Mouse (Mus musculus): ENCODE measurements around the gene Mycbpap. TPM values are rescaled to one million over a fixed set of nuclear protein-coding genes. Genes with fewer than 3 reads are reported as not detected.
A peak's percentile ranks its signal among the peaks of the same experiment; 100 is the strongest.

The Mycbpap gene
- polyA plus RNA-seq, 1 experiment, result 3.6 TPM

DNA sequence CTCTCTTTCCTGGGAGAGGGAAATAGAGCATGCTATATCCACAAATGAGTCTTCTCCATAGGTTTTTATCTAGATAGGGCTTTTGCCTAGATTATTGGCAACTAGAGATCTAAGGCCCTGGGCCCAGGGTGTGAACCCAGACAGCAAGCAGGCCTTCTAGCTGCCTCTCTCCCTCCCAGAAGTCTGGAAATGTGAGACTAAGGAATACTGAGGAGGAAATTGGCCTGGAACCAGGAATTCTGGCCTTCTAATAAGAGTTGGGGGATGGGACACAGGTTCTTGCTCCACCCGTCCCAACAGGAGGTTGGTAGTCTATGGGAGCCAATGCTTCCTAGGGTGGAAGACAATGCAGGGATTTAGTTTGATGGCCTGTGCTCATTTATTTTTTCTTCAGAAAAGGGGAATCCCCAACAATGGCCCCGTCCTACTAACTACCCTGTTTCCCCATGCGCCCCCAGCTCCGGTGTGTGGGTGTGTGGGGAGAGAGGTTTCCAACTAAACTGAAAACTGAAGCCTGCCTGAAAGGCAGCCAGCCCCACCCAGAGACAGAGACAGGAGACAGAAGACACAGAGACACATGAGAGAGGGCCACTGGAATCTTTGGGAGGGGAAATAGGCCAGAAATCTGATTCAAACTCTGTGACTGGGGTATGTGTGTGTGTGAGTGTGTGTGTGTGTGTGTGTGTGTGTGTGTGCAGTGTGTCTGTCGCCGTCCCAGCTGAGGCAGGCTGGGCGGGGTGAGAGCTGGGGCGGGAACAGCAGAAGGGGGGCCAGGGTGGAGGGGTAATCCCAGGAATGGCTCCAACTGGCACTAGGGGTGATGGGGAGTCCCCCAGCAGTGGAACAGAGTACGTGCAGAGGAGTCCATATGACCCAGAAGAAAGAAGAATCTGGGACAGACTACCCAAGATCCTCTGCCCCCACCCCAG, 52.1 kb downstream of the Mycbpap start:
- H3K4me3 ChIP-seq (replicated peaks; ENCODE audit: insufficient read depth, low read depth, low read length), result no peak overlapping the region
- 60% methylated on average over 9 of the region's 9 CpGs for WGBS
- peak overlapping the region; percentile 44; the same call in 1 of the 2 replicates for H3K27ac ChIP-seq (ENCODE audit: insufficient read depth, low read length)

DNA sequence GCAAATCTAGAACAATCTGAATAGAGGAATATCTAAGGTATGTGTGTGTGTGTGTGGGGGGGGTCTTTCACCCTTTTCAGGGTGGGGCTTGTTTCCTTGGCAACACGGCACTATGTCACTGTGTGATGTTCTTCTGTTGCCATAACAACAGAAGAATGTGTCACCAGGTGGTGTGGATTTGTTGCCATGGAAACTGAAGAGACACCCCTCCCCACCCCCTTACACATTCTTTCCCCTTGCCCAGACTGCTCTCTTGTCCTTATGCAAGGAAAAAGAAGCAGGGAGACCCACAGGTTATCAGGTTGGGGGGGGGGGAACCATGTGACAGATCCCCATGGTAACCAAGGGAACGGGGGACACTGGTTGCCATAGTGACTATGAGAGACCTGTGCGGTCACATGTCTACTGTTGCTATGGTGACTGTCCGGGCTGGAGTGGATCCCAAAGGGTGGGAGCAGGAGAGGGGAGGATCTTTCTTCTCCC, 52.9 kb downstream of the Mycbpap start:
- WGBS, result 18% methylated on average over 4 of the region's 4 CpGs
- Histone ChIP-seq H3K27ac (ENCODE audit: insufficient read depth, low read length) (no peak overlapping the region), H3K27me3 (ENCODE audit: control insufficient read depth, insufficient read depth, low read length) (no peaks in the 10 kb centered on the region; the same call in 1 of the 2 replicates), H3K4me1 (ENCODE audit: control insufficient read depth, insufficient read depth, low read length) (peaks cover 10% of the 10 kb centered on the region), H3K4me3 (replicated peaks; ENCODE audit: insufficient read depth, low read depth, low read length) (no peak overlapping the region)
- no peak for TF ChIP-seq POLR2A (IDR thresholded peaks at IDR 0.05; ENCODE audit: borderline replicate concordance, insufficient read depth, low read length)
- TF ChIP-seq CTCF (IDR thresholded peaks at IDR 0.05; ENCODE audit: borderline replicate concordance, insufficient read depth, low read depth, low read length), result no peak
- DNase-seq, result peak; percentile 55 to 63

More for the DNA sequence above, 52.1 kb downstream of the Mycbpap start:
- H3K27me3 ChIP-seq (ENCODE audit: control insufficient read depth, insufficient read depth, low read length), result no peaks in the 10 kb centered on the region; the same call in 1 of the 2 replicates
- H3K4me1 ChIP-seq (ENCODE audit: control insufficient read depth, insufficient read depth, low read length), result peaks cover 10% of the 10 kb centered on the region
- DNase-seq, result no peak
- TF ChIP-seq POLR2A (IDR thresholded peaks at IDR 0.05; ENCODE audit: borderline replicate concordance, insufficient read depth, low read length) (no peak), CTCF (IDR thresholded peaks at IDR 0.05; ENCODE audit: borderline replicate concordance, insufficient read depth, low read depth, low read length) (no peak)

GRCm38 (mm10) chr11:94466333-94466855, 55.1 kb downstream of the Mycbpap start:
- Histone ChIP-seq H3K27ac (ENCODE audit: insufficient read depth, low read length) (no peak overlapping the region), H3K4me1 (ENCODE audit: control insufficient read depth, insufficient read depth, low read length) (peaks cover 10% of the 10 kb centered on the region), H3K27me3 (ENCODE audit: control insufficient read depth, insufficient read depth, low read length) (no peaks in the 10 kb centered on the region), H3K4me3 (replicated peaks; ENCODE audit: insufficient read depth, low read depth, low read length) (no peak overlapping the region)
- DNase-seq, result no peak
- 81% methylated on average over 17 of the region's 17 CpGs for WGBS
- TF ChIP-seq POLR2A (IDR thresholded peaks at IDR 0.05; ENCODE audit: borderline replicate concordance, insufficient read depth, low read length) (no peak), CTCF (IDR thresholded peaks at IDR 0.05; ENCODE audit: borderline replicate concordance, insufficient read depth, low read depth, low read length) (no peak)

DNA sequence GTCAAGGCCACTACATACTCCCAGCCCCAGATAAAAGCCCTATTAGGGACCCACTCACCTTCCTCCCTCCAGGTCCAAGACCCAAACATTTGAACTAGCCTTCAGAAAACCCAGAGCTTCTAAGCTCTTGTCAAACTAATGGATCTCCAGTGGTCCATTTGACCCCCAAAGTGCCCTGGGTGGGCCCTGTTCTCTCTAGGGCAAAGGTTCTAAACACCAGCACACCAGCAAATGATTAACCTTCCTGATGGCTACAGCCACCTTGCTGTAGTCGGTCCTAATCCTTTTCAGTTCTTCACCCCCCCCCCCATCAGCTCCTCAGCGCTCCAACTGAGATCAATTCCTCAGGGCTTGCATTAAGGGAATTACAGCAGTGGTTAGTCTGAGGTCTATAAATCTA, 57.4 kb downstream of the Mycbpap start:
- H3K4me3 ChIP-seq (replicated peaks; ENCODE audit: insufficient read depth, low read depth, low read length), result no peak overlapping the region
- 76% methylated on average over 2 of the region's 2 CpGs for WGBS
- peaks cover 8% of the 10 kb centered on the region for H3K4me1 ChIP-seq (ENCODE audit: control insufficient read depth, insufficient read depth, low read length)
- no peak for DNase-seq
- no peak overlapping the region for H3K27ac ChIP-seq (ENCODE audit: insufficient read depth, low read length)
- no peaks in the 10 kb centered on the region for H3K27me3 ChIP-seq (ENCODE audit: control insufficient read depth, insufficient read depth, low read length)
- TF ChIP-seq POLR2A (IDR thresholded peaks at IDR 0.05; ENCODE audit: borderline replicate concordance, insufficient read depth, low read length), result no peak
- no peak for TF ChIP-seq CTCF (IDR thresholded peaks at IDR 0.05; ENCODE audit: borderline replicate concordance, insufficient read depth, low read depth, low read length)

- Histone ChIP-seq H3K27me3 (ENCODE audit: control insufficient read depth, insufficient read depth, low read length) (no peaks in the 10 kb centered on the region), H3K4me1 (ENCODE audit: control insufficient read depth, insufficient read depth, low read length) (0 out of 2 replicates have a peak, but pooled peaks cover 4% of the 10 kb centered on the region), H3K4me3 (replicated peaks; ENCODE audit: insufficient read depth, low read depth, low read length) (no peak overlapping the region), H3K27ac (ENCODE audit: insufficient read depth, low read length) (no peak overlapping the region)
- no peak for DNase-seq
- 75% methylated on average over 11 of the region's 11 CpGs for WGBS
- no peak for TF ChIP-seq CTCF (IDR thresholded peaks at IDR 0.05; ENCODE audit: borderline replicate concordance, insufficient read depth, low read depth, low read length)
Measured at GRCm38 (mm10) chr11:94461856-94462255, 59.7 kb downstream of the Mycbpap start.

- no peak for DNase-seq
- 94% methylated on average over 15 of the region's 15 CpGs for WGBS
Measured at GRCm38 (mm10) chr11:94457001-94457400, 64.5 kb downstream of the Mycbpap start.

DNA sequence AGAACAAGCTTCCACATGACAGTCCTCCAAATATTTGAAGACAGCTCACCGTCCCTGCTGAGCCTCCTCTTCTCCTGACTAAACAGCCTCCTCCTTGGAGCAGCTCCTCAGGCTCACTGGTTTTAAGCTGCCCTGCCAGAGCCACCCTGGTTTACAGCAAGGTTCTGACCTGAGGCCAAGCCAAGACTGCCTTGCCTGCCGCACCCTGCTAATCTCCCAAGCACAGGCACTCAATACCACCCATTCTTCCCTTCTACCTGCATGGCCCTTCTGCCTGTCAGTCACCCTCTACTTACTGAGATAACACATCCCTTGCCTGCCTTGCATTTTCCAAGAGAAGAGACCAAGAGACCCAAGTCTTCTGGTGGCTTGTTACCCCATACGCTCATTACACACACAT, 65.2 kb downstream of the Mycbpap start:
- Histone ChIP-seq H3K27me3 (ENCODE audit: control insufficient read depth, insufficient read depth, low read length) (no peaks in the 10 kb centered on the region), H3K4me3 (replicated peaks; ENCODE audit: insufficient read depth, low read depth, low read length) (no peak overlapping the region), H3K27ac (ENCODE audit: insufficient read depth, low read length) (no peak overlapping the region), H3K4me1 (ENCODE audit: control insufficient read depth, insufficient read depth, low read length) (peaks cover 27% of the 10 kb centered on the region)
- 52% methylated on average over 3 of the region's 3 CpGs for WGBS
- TF ChIP-seq POLR2A (IDR thresholded peaks at IDR 0.05; ENCODE audit: borderline replicate concordance, insufficient read depth, low read length), result no peak
- TF ChIP-seq CTCF (IDR thresholded peaks at IDR 0.05; ENCODE audit: borderline replicate concordance, insufficient read depth, low read depth, low read length), result no peak
- DNase-seq, result no peak

More at GRCm38 (mm10) chr11:94457001-94457400, 64.5 kb downstream of the Mycbpap start:
- no peak for TF ChIP-seq CTCF (IDR thresholded peaks at IDR 0.05; ENCODE audit: borderline replicate concordance, insufficient read depth, low read depth, low read length)
- no peak for TF ChIP-seq POLR2A (IDR thresholded peaks at IDR 0.05; ENCODE audit: borderline replicate concordance, insufficient read depth, low read length)
- no peaks in the 10 kb centered on the region for H3K27me3 ChIP-seq (ENCODE audit: control insufficient read depth, insufficient read depth, low read length)
- no peak overlapping the region for H3K4me3 ChIP-seq (replicated peaks; ENCODE audit: insufficient read depth, low read depth, low read length)
- H3K27ac ChIP-seq (ENCODE audit: insufficient read depth, low read length), result no peak overlapping the region
- H3K4me1 ChIP-seq (ENCODE audit: control insufficient read depth, insufficient read depth, low read length), result peaks cover 27% of the 10 kb centered on the region
